Mouse (Mus musculus) liver, embryonic 14.5 days (tissue): ENCODE data around the gene Nbl1. TPM values are rescaled to one million over a fixed set of nuclear protein-coding genes. Genes with fewer than 3 reads are reported as not detected.

Source experiments
- ATAC-seq: fragments of 200-750 bp; cut with Nextera tagmentation; 2 replicates; pipeline ENCODE4 v1.8.0; 2017; ENCODE audit warnings: moderate number of reproducible peaks, mild to moderate bottlenecking, moderate library complexity; ENCODE audit not compliant: insufficient read depth
- DNase-seq, 3 experiments: peaks; one replicate each; pipeline ENCODE4 v3.0.0-alpha.2; 2012 to 2013; ENCODE audit warnings: low read depth in 3 of 3, low spot score in 3 of 3
- H3K27ac ChIP-seq: fragments of 300-500 bp; sonication (generic); 2 replicates; pipeline ENCODE4 v1.5.1; 2014; ENCODE audit warnings: moderate library complexity, mild to moderate bottlenecking, control low read depth, inconsistent platforms
- H3K27me3 ChIP-seq: fragments of 300-500 bp; sonication (generic); 2 replicates; pipeline ENCODE4 v1.6.1; 2014; ENCODE audit warnings: mild to moderate bottlenecking, low read length, moderate library complexity; ENCODE audit not compliant: control insufficient read depth, insufficient read depth
- H3K36me3 ChIP-seq: fragments of 300-500 bp; sonication (generic); replicated peaks from 2 replicates; pipeline ENCODE4 v1.6.1; 2014; ENCODE audit warnings: low read depth; ENCODE audit not compliant: control insufficient read depth, insufficient read depth
- H3K4me1 ChIP-seq, 2 experiments: fragments of 200-500 bp in 1 of 2; fragments of 300-500 bp in 1 of 2; sonication (generic) in 1 of 2; replicated peaks; 2 replicates each; pipeline ENCODE4 v1.6.1; 2012 to 2014; ENCODE audit warnings: antibody characterized with exemption in 1 of 2, inconsistent platforms in 1 of 2, low read length in 1 of 2; ENCODE audit not compliant: control insufficient read depth in 2 of 2, insufficient read depth in 2 of 2
- H3K4me2 ChIP-seq: fragments of 300-500 bp; sonication (generic); 2 replicates; pipeline ENCODE4 v1.6.1; 2014; ENCODE audit warnings: low read depth, mild to moderate bottlenecking, control low read depth, moderate library complexity
- H3K4me3 ChIP-seq, 2 experiments: fragments of 200-500 bp in 1 of 2; fragments of 300-500 bp in 1 of 2; sonication (generic) in 1 of 2; 2 replicates each; pipeline ENCODE4 v1.5.1; 2012 to 2014; ENCODE audit warnings: low read depth in 2 of 2, low read length in 2 of 2, mild to moderate bottlenecking in 2 of 2, control low read depth in 1 of 2, inconsistent platforms in 1 of 2, moderate library complexity in 1 of 2; ENCODE audit not compliant: insufficient read depth in 1 of 2
- H3K9ac ChIP-seq: fragments of 300-500 bp; sonication (generic); replicated peaks from 2 replicates; pipeline ENCODE4 v1.6.1; 2014; ENCODE audit warnings: mild to moderate bottlenecking, control low read depth, moderate library complexity
- H3K9me3 ChIP-seq: fragments of 300-500 bp; sonication (generic); 2 replicates; pipeline ENCODE4 v1.6.1; 2016; ENCODE audit warnings: low read length, mixed read lengths; ENCODE audit not compliant: control insufficient read depth
- CTCF ChIP-seq: IDR thresholded peaks from 2 replicates; pipeline ENCODE4 v1.5.1; 2016; ENCODE audit warnings: antibody characterized with exemption, low read depth, control low read depth
- EP300 ChIP-seq: IDR thresholded peaks from 2 replicates; pipeline ENCODE4 v1.6.1; 2016; ENCODE audit warnings: antibody characterized with exemption, low read depth
- WGBS: fragments of 180-500 bp; shearing (Covaris S2); extraction: QIAGEN DNeasy Blood & Tissue Kit; methylation state at CpG from one replicate; pipeline ENCODE4 v1.1.7; 2014; ENCODE audit not compliant: insufficient replicate concordance; 5-methylcytosine and 5-hydroxymethylcytosine counted together
- polyA plus RNA-seq, 2 experiments: library from polyadenylated mRNA; depleted of rRNA in 1 of 2; stranded (reverse) in 1 of 2; unstranded in 1 of 2; fragments of >200 nt; fragmentation: Nextera tagmentation in 1 of 2; extraction: Ambion mirVana in 1 of 2; gene quantifications; 2 replicates each; pipeline versions ENCODE4 v1.2.1 to v1.2.3; 2012 to 2014

The Nbl1 gene
- polyA plus RNA-seq, 2 experiments: 0.80 to 0.91 TPM

GRCm38 (mm10) chr4:139101546-139101945 is 8.8 kb upstream of the Nbl1 start:
- 83% methylated on average over 6 of the region's 6 CpGs for WGBS

GRCm38 (mm10) chr4:139100326-139100725 is 7.5 kb upstream of the Nbl1 start:
- H3K36me3 ChIP-seq: peaks cover 16% of the 10 kb centered on the region
- WGBS: 86% methylated on average over 8 of the region's 8 CpGs
- no peak overlapping the region for H3K4me2 ChIP-seq
- H3K27ac ChIP-seq: no peak overlapping the region
- DNase-seq (no peak), ATAC-seq (no peak)
- no peaks in the 10 kb centered on the region for H3K27me3 ChIP-seq
- no peak overlapping the region for H3K4me3 ChIP-seq
- no peaks in the 10 kb centered on the region for H3K4me1 ChIP-seq
- TF ChIP-seq CTCF: no peak
- TF ChIP-seq EP300: no peak
- no peaks in the 10 kb centered on the region for H3K9me3 ChIP-seq
- no peak overlapping the region for H3K9ac ChIP-seq

More at GRCm38 (mm10) chr4:139101546-139101945, 8.8 kb upstream of the Nbl1 start:
- Histone ChIP-seq H3K9ac (no peak overlapping the region), H3K27me3 (no peaks in the 10 kb centered on the region), H3K27ac (no peak overlapping the region), H3K4me2 (no peak overlapping the region), H3K9me3 (no peaks in the 10 kb centered on the region), H3K36me3 (peaks cover 16% of the 10 kb centered on the region), H3K4me3 (no peak overlapping the region), H3K4me1 (no peaks in the 10 kb centered on the region)
- no peak for DNase-seq
- TF ChIP-seq CTCF: no peak
- no peak for ATAC-seq

- no peak for ATAC-seq
- Histone ChIP-seq H3K27me3 (peaks cover 30% of the 10 kb centered on the region), H3K27ac (no peak overlapping the region), H3K9me3 (no peaks in the 10 kb centered on the region), H3K36me3 (no peaks in the 10 kb centered on the region), H3K9ac (no peak overlapping the region), H3K4me2 (no peak overlapping the region), H3K4me3 (no peak overlapping the region), H3K4me1 (no peaks in the 10 kb centered on the region)
- WGBS: 56% methylated on average over 5 of the region's 5 CpGs
- no peak for TF ChIP-seq EP300
- no peak for TF ChIP-seq CTCF
- DNase-seq: no peak
These were observed 3.4 kb upstream of the Nbl1 start for GRCm38 (mm10) chr4:139096201-139096600.

GRCm38 (mm10) chr4:139095406-139095805 is 2.6 kb upstream of the Nbl1 start:
- Histone ChIP-seq H3K4me2 (no peak overlapping the region), H3K4me3 (no peak overlapping the region), H3K9me3 (no peaks in the 10 kb centered on the region), H3K27ac (no peak overlapping the region), H3K4me1 (no peaks in the 10 kb centered on the region), H3K9ac (no peak overlapping the region), H3K36me3 (no peaks in the 10 kb centered on the region), H3K27me3 (peaks cover 38% of the 10 kb centered on the region)
- no peak for TF ChIP-seq EP300
- no peak for TF ChIP-seq CTCF
- DNase-seq (no peak), ATAC-seq (no peak)
- WGBS: 30% methylated on average over 1 of the region's 1 CpGs

GRCm38 (mm10) chr4:139093196-139093530 is 370 bp upstream of the Nbl1 start:
- WGBS: 29% methylated on average over 13 of the region's 13 CpGs
- Histone ChIP-seq H3K27me3 (peaks cover 38% of the 10 kb centered on the region), H3K4me2 (peak overlapping the region; percentile 60), H3K9ac (no peak overlapping the region), H3K27ac (no peak overlapping the region), H3K36me3 (no peaks in the 10 kb centered on the region), H3K4me1 (no peaks in the 10 kb centered on the region), H3K9me3 (no peaks in the 10 kb centered on the region), H3K4me3 (no peak overlapping the region)
- no peak for DNase-seq
- TF ChIP-seq CTCF (no peak), EP300 (no peak)
- no peak for ATAC-seq
